Mouse (Mus musculus): ENCODE measurements at regions not wholly inside any gene's neighbourhood (a gene's known extent, or its start where the extent isn't known, plus 50 kb on each side); places are given as distances from the start of the nearest gene placed in this dataset.
A peak's percentile ranks its signal among the peaks of the same experiment; 100 is the strongest.

DNA sequence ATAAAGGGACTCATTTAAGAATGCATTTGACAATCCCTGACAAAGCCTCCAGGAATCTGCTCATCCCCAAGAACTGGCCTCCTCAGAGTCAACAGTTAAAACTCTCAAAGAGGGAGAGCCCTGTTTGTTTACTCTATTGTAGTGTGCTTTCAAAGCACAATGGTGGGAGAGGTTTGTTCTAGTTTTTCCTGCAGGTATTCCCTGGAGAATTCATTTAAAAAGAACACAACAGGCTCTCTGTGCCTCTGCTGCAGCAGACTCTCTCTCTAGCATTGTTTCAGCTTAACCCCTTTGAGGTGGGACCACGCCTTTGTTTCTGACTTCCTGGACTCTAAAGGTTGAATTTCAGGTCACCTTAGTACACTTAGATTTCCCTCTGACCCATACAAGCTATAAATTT, 149.1 kb downstream of the Kitl start:
- Histone ChIP-seq H3K9me3 (ENCODE audit: low read length) (no peaks in the 10 kb centered on the region), H3K27ac (ENCODE audit: low read depth, low read length) (no peak overlapping the region), H3K4me1 (ENCODE audit: insufficient read depth, low read length) (0 out of 2 replicates have a peak, but pooled peaks cover 2% of the 10 kb centered on the region), H3K4me3 (ENCODE audit: low read depth, low read length) (no peak overlapping the region), H3K36me3 (ENCODE audit: insufficient read depth, low read length) (peaks cover 9% of the 10 kb centered on the region; the same call in 1 of the 2 replicates), H3K27me3 (ENCODE audit: insufficient read depth, low read length) (no peaks in the 10 kb centered on the region), H3K9ac (replicated peaks; ENCODE audit: low read length, poor library complexity, severe bottlenecking) (no peak overlapping the region), H3K4me2 (ENCODE audit: low read depth, low read length, poor library complexity, severe bottlenecking) (no peak overlapping the region)
- TF ChIP-seq CTCF (IDR thresholded peaks at IDR 0.05): no peak
- 47% methylated on average over 1 of the region's 1 CpGs for WGBS
- ATAC-seq (ENCODE audit: low FRiP score): no peak
- DNase-seq (ENCODE audit: low spot score): no peak

DNA sequence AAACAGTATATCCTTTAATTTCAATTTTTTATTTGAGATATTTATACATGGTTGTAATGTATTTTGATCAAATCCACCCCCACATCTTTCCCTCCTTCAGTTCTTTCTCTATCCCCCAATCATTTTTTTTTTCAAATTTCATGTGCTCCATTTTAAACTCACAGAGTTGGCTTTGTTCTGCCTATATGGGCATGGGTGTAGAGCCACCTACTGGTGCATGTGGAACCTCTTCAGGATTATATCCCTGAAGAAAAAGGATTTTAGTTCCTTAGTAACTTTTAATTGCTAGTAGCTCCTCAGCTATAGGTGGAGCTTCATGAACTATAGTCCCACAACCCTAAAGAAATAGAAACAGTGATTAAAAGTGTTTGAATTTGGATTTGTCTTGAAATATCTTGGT, 155.4 kb downstream of the Kitl start:
- H3K4me2 ChIP-seq (ENCODE audit: low read depth, low read length, poor library complexity, severe bottlenecking): no peak overlapping the region
- H3K4me1 ChIP-seq (ENCODE audit: insufficient read depth, low read length): no peaks in the 10 kb centered on the region
- TF ChIP-seq CTCF (IDR thresholded peaks at IDR 0.05): peak; percentile 57
- H3K27me3 ChIP-seq (ENCODE audit: insufficient read depth, low read length): no peaks in the 10 kb centered on the region
- H3K9ac ChIP-seq (replicated peaks; ENCODE audit: low read length, poor library complexity, severe bottlenecking): no peak overlapping the region
- DNase-seq (ENCODE audit: low spot score): peak; percentile 24
- H3K36me3 ChIP-seq (ENCODE audit: insufficient read depth, low read length): no peaks in the 10 kb centered on the region
- H3K4me3 ChIP-seq (ENCODE audit: low read depth, low read length): no peak overlapping the region
- H3K9me3 ChIP-seq (ENCODE audit: low read length): no peaks in the 10 kb centered on the region
- H3K27ac ChIP-seq (ENCODE audit: low read depth, low read length): no peak overlapping the region
- ATAC-seq (ENCODE audit: low FRiP score): no peak

DNA sequence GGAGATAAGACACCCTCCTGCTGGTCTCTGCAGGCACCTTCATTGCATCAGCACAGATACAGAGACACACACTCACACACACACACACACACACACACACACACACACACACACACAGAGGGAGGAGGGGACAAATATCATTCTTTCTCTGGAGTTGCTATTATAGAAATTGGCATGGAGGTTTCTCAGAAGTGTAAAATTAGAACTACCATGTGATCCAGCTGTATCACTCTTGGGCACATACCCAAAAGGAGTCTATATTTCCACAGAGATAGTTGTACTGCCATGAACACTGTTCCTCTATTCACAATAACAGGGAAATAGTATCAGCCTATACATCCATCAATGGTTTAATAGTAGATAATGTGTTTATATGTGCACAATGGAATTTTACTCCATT, 137.8 kb upstream of the Gm4301 start:
- no peak overlapping the region for H3K9ac ChIP-seq (replicated peaks; ENCODE audit: low read length, poor library complexity, severe bottlenecking)
- TF ChIP-seq CTCF (IDR thresholded peaks at IDR 0.05): no peak
- H3K9me3 ChIP-seq (ENCODE audit: low read length): no peaks in the 10 kb centered on the region
- no peak overlapping the region for H3K27ac ChIP-seq (ENCODE audit: low read depth, low read length)
- no peak overlapping the region for H3K4me2 ChIP-seq (ENCODE audit: low read depth, low read length, poor library complexity, severe bottlenecking)
- H3K27me3 ChIP-seq (ENCODE audit: insufficient read depth, low read length): no peaks in the 10 kb centered on the region
- H3K4me3 ChIP-seq (ENCODE audit: low read depth, low read length): no peak overlapping the region
- H3K4me1 ChIP-seq (ENCODE audit: insufficient read depth, low read length): no peaks in the 10 kb centered on the region
- DNase-seq (ENCODE audit: low spot score) (no peak), ATAC-seq (ENCODE audit: low FRiP score) (no peak)
- no peaks in the 10 kb centered on the region for H3K36me3 ChIP-seq (ENCODE audit: insufficient read depth, low read length)

DNA sequence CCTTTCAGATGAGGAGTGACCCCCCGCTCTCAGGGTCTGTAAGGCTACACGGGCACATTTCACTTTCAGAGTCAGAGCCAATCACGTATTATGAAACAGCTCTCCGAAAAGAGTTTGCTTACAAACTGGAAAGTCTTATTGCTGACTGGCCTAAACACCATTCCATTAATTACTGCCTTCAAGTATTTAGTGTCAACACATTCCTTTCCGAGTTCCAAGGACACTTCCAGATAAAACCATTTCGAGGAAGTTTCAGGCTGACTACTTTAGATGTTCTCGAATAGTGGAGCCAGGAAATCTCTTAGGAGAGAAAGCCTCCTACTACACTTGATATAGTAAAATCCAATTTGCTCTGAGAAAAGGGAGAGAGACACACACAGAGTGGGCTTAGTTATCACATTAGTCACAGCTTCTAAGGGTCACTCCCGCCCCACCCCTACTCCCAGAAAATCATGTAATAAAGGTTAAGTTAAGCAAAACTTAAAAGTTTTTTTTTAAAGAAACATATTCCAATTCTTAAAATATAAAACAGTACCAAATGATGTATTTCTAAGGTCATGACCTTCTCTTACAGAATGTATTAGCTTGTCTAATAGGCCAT, 136.3 kb upstream of the Gm4301 start:
- Histone ChIP-seq H3K9me3 (ENCODE audit: low read length) (no peaks in the 10 kb centered on the region), H3K4me2 (ENCODE audit: low read depth, low read length, poor library complexity, severe bottlenecking) (no peak overlapping the region), H3K4me3 (ENCODE audit: low read depth, low read length) (no peak overlapping the region), H3K4me1 (ENCODE audit: insufficient read depth, low read length) (no peaks in the 10 kb centered on the region), H3K27me3 (ENCODE audit: insufficient read depth, low read length) (no peaks in the 10 kb centered on the region), H3K9ac (replicated peaks; ENCODE audit: low read length, poor library complexity, severe bottlenecking) (no peak overlapping the region), H3K36me3 (ENCODE audit: insufficient read depth, low read length) (no peaks in the 10 kb centered on the region), H3K27ac (ENCODE audit: low read depth, low read length) (no peak overlapping the region)
- WGBS: 37% methylated on average over 8 of the region's 8 CpGs
- no peak for TF ChIP-seq CTCF (IDR thresholded peaks at IDR 0.05)
- ATAC-seq (ENCODE audit: low FRiP score): no peak
- no peak for DNase-seq (ENCODE audit: low spot score)

DNA sequence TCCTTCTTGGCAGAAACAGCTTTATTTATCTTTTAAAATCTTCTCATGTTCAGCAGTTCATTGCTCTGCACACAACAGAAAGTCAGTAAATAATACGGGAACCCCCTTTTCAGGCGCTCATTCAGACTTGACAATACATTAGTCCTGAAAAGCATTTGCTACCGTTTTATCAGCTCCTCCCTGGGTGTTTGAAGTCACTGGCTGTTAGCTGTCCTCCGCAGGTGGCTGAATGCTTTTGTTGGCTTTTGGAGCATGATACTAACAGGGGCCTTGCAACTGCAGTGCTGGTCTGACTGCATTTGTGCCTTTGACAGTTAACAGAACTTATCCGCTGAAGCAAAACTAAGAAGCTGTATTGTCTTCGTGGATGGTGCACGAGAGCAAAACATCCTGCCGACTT, 135.0 kb upstream of the Gm4301 start:
- no peak for TF ChIP-seq CTCF (IDR thresholded peaks at IDR 0.05)
- Histone ChIP-seq H3K9me3 (ENCODE audit: low read length) (no peaks in the 10 kb centered on the region), H3K36me3 (ENCODE audit: insufficient read depth, low read length) (no peaks in the 10 kb centered on the region), H3K4me2 (ENCODE audit: low read depth, low read length, poor library complexity, severe bottlenecking) (peak overlapping the region; percentile 28), H3K4me1 (ENCODE audit: insufficient read depth, low read length) (no peaks in the 10 kb centered on the region), H3K4me3 (ENCODE audit: low read depth, low read length) (no peak overlapping the region), H3K9ac (replicated peaks; ENCODE audit: low read length, poor library complexity, severe bottlenecking) (no peak overlapping the region), H3K27ac (ENCODE audit: low read depth, low read length) (no peak overlapping the region), H3K27me3 (ENCODE audit: insufficient read depth, low read length) (no peaks in the 10 kb centered on the region)
- DNase-seq (ENCODE audit: low spot score): peak; percentile 9
- ATAC-seq (ENCODE audit: low FRiP score): no peak
- WGBS: 2% methylated on average over 8 of the region's 8 CpGs

DNA sequence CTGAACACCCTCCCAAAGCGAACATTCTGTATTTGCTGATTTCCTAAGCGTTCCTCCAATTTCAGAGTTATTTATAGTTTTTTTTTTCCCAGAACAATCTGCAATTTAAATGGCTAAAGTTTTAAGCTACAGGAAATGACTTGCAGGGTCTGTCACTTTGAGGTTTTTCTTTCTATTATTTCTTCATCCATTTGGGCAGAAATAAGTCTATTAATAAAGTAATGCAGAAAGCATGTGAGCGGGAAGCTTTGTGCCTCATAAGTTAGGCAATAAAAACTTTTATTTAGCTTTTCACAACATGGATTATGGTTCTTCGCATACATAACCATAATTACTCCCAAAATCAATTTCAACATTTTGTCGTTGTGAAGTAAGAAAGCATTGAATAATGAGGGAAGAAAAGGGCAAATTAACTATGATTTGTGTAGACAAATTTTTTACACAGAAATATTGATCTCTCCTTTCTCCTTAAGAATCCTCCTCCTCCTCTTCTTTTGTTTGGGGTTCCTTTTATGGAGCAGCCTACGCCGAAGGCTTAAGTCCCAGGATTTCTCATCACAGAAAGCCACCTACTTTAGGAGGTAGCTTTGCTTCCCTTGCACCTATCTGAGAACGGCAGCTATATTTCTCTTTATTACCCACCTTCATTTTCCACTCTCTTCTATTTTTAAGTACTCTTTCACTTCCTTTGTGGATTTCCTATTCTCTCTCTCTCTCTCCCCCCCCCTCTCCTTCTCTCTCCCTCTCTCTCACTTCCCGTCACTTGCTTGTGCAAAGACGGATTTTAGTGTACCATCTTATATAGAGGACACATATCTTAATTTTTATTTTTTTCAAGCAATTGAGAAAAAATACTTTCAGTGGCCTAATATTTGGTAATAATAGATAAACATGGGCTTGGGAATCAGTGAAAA, 128.6 kb upstream of the Gm4301 start:
- Histone ChIP-seq H3K36me3 (ENCODE audit: insufficient read depth, low read length) (no peaks in the 10 kb centered on the region), H3K4me3 (ENCODE audit: low read depth, low read length) (no peak overlapping the region), H3K27ac (ENCODE audit: low read depth, low read length) (no peak overlapping the region), H3K9me3 (ENCODE audit: low read length) (no peaks in the 10 kb centered on the region), H3K4me2 (ENCODE audit: low read depth, low read length, poor library complexity, severe bottlenecking) (no peak overlapping the region), H3K4me1 (ENCODE audit: insufficient read depth, low read length) (no peaks in the 10 kb centered on the region), H3K9ac (replicated peaks; ENCODE audit: low read length, poor library complexity, severe bottlenecking) (no peak overlapping the region), H3K27me3 (ENCODE audit: insufficient read depth, low read length) (no peaks in the 10 kb centered on the region)
- no peak for DNase-seq (ENCODE audit: low spot score)
- ATAC-seq (ENCODE audit: low FRiP score): no peak
- no peak for TF ChIP-seq CTCF (IDR thresholded peaks at IDR 0.05)
- 82% methylated on average over 10 of the region's 10 CpGs for WGBS
